Mouse (Mus musculus): ENCODE data around the gene Trnt1. TPM values are rescaled to one million over a fixed set of nuclear protein-coding genes. Genes with fewer than 3 reads are reported as not detected.

Gene Trnt1
- 75.0 to 81.0 TPM (median 78.1 TPM) in 4 replicates for total RNA-seq (2023; ENCODE audit: inconsistent age)

DNA sequence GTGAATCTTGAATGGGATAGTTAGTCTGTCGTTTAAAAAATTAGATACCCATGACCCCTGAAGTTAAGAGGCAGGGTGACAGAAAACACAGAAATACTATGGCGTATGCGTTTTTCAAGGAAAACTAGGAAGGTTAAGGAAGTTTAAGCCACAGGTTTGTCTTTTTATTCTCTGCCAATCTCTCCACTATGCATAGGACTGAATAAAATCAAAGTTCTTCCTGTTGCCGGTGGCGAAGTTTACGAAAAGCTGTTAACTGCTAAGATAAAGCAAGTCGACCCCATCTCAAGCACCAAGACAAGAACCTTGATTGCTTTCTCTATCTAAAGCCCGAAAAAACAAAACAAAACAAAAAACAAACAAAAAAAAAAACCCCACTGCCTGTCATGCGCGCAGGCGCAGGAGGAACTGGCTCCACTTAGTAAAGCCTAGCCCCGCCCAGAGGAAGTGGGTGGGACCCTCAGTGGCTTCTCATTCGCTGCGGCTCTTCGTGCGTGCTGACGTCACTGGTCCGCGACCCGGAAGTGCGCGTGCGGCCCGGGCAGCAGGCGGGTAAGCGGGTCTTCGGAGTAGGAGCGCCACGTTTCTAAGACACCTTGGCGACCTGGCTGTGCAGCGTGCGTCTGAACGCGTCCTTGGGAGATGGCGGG, at the start of gene Trnt1:
Gene Trnt1 (plus strand): TSS at position 481 of the 650 bp plus-strand sequence.

DNA sequence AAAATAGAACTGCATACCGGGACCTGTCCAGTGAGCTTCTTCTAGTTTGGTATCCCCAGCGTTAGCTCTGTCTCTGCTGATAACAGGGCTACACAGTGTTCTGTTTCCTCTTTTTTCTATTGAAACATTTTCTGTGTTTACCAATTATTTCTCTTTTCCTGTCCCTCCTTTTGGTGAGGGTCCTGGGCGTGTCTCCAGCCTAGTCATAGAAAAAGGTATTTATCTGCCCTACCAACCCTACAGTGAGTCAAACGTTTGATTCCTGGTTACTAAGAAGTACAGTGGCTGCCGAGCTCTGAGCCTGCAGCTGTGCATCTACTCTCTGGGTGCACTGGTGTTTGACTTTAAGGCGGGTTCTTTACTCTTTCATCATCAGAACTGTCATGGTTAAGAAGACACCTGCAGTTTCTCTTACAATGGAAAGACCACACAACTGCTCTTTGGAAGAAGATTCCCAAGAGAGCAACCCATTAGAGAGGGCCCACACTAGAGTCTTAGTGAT, 20.0 kb upstream of the Trnt1 start, which contains the start of gene Il5ra:
Gene Il5ra (minus strand): TSS at position 151 of the 502 bp plus-strand sequence.

DNA sequence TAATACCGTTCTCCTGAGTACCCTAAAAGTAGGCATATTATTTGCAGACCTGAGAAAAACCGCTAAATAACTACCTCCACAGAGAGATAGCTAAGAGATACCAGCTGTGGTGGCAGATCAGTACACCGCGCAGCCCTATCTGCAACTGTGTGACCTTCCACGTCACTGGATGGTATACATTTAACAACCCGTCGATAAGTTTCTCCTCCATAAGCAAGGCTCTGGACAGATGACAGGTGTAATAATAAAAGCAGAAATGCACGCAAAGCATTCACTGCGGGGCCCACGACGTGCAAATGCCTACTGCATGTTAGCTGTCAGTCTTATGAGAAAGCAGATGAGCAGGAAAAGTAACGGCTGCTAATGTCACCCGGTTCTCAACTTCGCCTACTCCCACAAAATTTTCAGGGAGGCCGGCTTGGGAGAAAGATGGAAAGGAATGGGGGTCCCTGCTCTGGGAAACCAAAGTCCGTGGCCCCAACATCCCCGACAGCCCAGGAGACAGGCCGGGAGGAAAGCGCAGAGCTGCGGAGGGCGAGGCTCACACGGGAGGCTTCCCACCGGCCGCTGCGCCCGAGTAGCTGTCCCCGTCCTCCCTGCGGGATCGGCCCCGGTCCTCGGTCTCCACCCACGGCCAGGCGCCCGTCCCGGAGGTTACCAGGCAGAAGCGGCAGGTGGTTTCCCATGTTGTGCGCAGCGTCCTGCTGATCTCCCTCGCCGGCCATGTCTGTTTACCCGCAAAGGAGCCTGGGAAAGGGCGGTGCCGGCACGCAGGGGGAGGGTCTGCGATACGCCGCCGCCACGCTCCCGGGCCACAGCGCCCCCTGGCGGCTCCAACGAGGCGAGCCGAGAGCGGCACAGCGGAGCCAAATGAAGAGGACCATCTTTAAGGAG, 30.7 kb downstream of the Trnt1 start, which contains the start of gene Crbn:
Gene Crbn (minus strand): TSS at position 745 of the 894 bp plus-strand sequence.

Other genes with a start within 250 kb of the Trnt1 start
- 16.3 to 24.8 TPM (median 21.7 TPM) in 4 replicates for gene Il5ra, start 20.1 kb upstream of the Trnt1 start, total RNA-seq (2023; ENCODE audit: inconsistent age)
- gene Crbn, start 31.0 kb downstream of the Trnt1 start, total RNA-seq (2023; ENCODE audit: inconsistent age), result 63.7 to 70.5 TPM (median 65.7 TPM) in 4 replicates